Mouse (Mus musculus): Measurements from ENCODE around the gene Gm17324. TPM values are rescaled to one million over a fixed set of nuclear protein-coding genes. Genes with fewer than 3 reads are reported as not detected.

Gene Gm17324
- polyA plus RNA-seq, 1 experiment, result 3.4 TPM

GRCm38 (mm10) chr9:78439426-78439825, 9.2 kb downstream of the Gm17324 start:
- no peaks in the 10 kb centered on the region for H3K27me3 ChIP-seq (ENCODE audit: control insufficient read depth, insufficient read depth, low read length)
- no peak for TF ChIP-seq CTCF (IDR thresholded peaks at IDR 0.05; ENCODE audit: control insufficient read depth, insufficient read depth, insufficient replicate concordance, low read depth, low read length)
- no peak overlapping the region for H3K27ac ChIP-seq (ENCODE audit: control insufficient read depth, insufficient read depth, low read depth, low read length)
- no peaks in the 10 kb centered on the region for H3K36me3 ChIP-seq (ENCODE audit: control insufficient read depth, insufficient read depth, low read length)
- peaks cover 10% of the 10 kb centered on the region for H3K4me1 ChIP-seq (ENCODE audit: control insufficient read depth, insufficient read depth, low read length)
- H3K4me3 ChIP-seq (ENCODE audit: control insufficient read depth, low read depth, low read length), result no peak overlapping the region

GRCm38 (mm10) chr9:78432471-78432870, 16.1 kb downstream of the Gm17324 start:
- TF ChIP-seq POLR2A (IDR thresholded peaks at IDR 0.05; ENCODE audit: control insufficient read depth, low read depth, low read length) (no peak), CTCF (IDR thresholded peaks at IDR 0.05; ENCODE audit: control insufficient read depth, insufficient read depth, insufficient replicate concordance, low read depth, low read length) (no peak)
- Histone ChIP-seq H3K4me3 (ENCODE audit: control insufficient read depth, low read depth, low read length) (no peak overlapping the region), H3K4me1 (ENCODE audit: control insufficient read depth, insufficient read depth, low read length) (peaks cover 8% of the 10 kb centered on the region), H3K27ac (ENCODE audit: control insufficient read depth, insufficient read depth, low read depth, low read length) (no peak overlapping the region), H3K36me3 (ENCODE audit: control insufficient read depth, insufficient read depth, low read length) (no peaks in the 10 kb centered on the region), H3K27me3 (ENCODE audit: control insufficient read depth, insufficient read depth, low read length) (no peaks in the 10 kb centered on the region)

- no peak for TF ChIP-seq POLR2A (IDR thresholded peaks at IDR 0.05; ENCODE audit: control insufficient read depth, low read depth, low read length)
- TF ChIP-seq CTCF (IDR thresholded peaks at IDR 0.05; ENCODE audit: control insufficient read depth, insufficient read depth, insufficient replicate concordance, low read depth, low read length), result no peak
Observed at GRCm38 (mm10) chr9:78430486-78430885, 18.1 kb downstream of the Gm17324 start.

GRCm38 (mm10) chr9:78429551-78429950, 19.0 kb downstream of the Gm17324 start:
- no peak overlapping the region for H3K27ac ChIP-seq (ENCODE audit: control insufficient read depth, insufficient read depth, low read depth, low read length)
- H3K4me3 ChIP-seq (ENCODE audit: control insufficient read depth, low read depth, low read length), result no peak overlapping the region

More at GRCm38 (mm10) chr9:78430486-78430885, 18.1 kb downstream of the Gm17324 start:
- Histone ChIP-seq H3K4me3 (ENCODE audit: control insufficient read depth, low read depth, low read length) (no peak overlapping the region), H3K4me1 (ENCODE audit: control insufficient read depth, insufficient read depth, low read length) (peaks cover 11% of the 10 kb centered on the region), H3K27ac (ENCODE audit: control insufficient read depth, insufficient read depth, low read depth, low read length) (no peak overlapping the region), H3K27me3 (ENCODE audit: control insufficient read depth, insufficient read depth, low read length) (no peaks in the 10 kb centered on the region), H3K36me3 (ENCODE audit: control insufficient read depth, insufficient read depth, low read length) (no peaks in the 10 kb centered on the region)

GRCm38 (mm10) chr9:78428870-78429432, 19.6 kb downstream of the Gm17324 start:
- no peaks in the 10 kb centered on the region for H3K36me3 ChIP-seq (ENCODE audit: control insufficient read depth, insufficient read depth, low read length)
- peak overlapping the region; percentile 97 for H3K4me3 ChIP-seq (ENCODE audit: control insufficient read depth, low read depth, low read length)
- TF ChIP-seq CTCF (IDR thresholded peaks at IDR 0.05; ENCODE audit: control insufficient read depth, insufficient read depth, insufficient replicate concordance, low read depth, low read length), result no peak
- TF ChIP-seq POLR2A (IDR thresholded peaks at IDR 0.05; ENCODE audit: control insufficient read depth, low read depth, low read length), result no peak
- H3K4me1 ChIP-seq (ENCODE audit: control insufficient read depth, insufficient read depth, low read length), result peaks cover 11% of the 10 kb centered on the region
- H3K27ac ChIP-seq (ENCODE audit: control insufficient read depth, insufficient read depth, low read depth, low read length), result no peak overlapping the region
- no peaks in the 10 kb centered on the region for H3K27me3 ChIP-seq (ENCODE audit: control insufficient read depth, insufficient read depth, low read length)

More at GRCm38 (mm10) chr9:78429551-78429950, 19.0 kb downstream of the Gm17324 start:
- Histone ChIP-seq H3K4me1 (ENCODE audit: control insufficient read depth, insufficient read depth, low read length) (peaks cover 11% of the 10 kb centered on the region), H3K27me3 (ENCODE audit: control insufficient read depth, insufficient read depth, low read length) (no peaks in the 10 kb centered on the region), H3K36me3 (ENCODE audit: control insufficient read depth, insufficient read depth, low read length) (no peaks in the 10 kb centered on the region)
- no peak for TF ChIP-seq POLR2A (IDR thresholded peaks at IDR 0.05; ENCODE audit: control insufficient read depth, low read depth, low read length)
- no peak for TF ChIP-seq CTCF (IDR thresholded peaks at IDR 0.05; ENCODE audit: control insufficient read depth, insufficient read depth, insufficient replicate concordance, low read depth, low read length)

- no peaks in the 10 kb centered on the region for H3K27me3 ChIP-seq (ENCODE audit: control insufficient read depth, insufficient read depth, low read length)
- 0 out of 2 replicates have a peak, but pooled peaks have one; percentile 0 for TF ChIP-seq CTCF (IDR thresholded peaks at IDR 0.05; ENCODE audit: control insufficient read depth, insufficient read depth, insufficient replicate concordance, low read depth, low read length)
- no peak for TF ChIP-seq POLR2A (IDR thresholded peaks at IDR 0.05; ENCODE audit: control insufficient read depth, low read depth, low read length)
- peak overlapping the region; percentile 62 for H3K27ac ChIP-seq (ENCODE audit: control insufficient read depth, insufficient read depth, low read depth, low read length)
- peaks cover 11% of the 10 kb centered on the region for H3K4me1 ChIP-seq (ENCODE audit: control insufficient read depth, insufficient read depth, low read length)
- peak overlapping the region; percentile 97 for H3K4me3 ChIP-seq (ENCODE audit: control insufficient read depth, low read depth, low read length)
- no peaks in the 10 kb centered on the region; the same call in 1 of the 2 replicates for H3K36me3 ChIP-seq (ENCODE audit: control insufficient read depth, insufficient read depth, low read length)
Observed at GRCm38 (mm10) chr9:78428185-78428584, 20.4 kb downstream of the Gm17324 start.

GRCm38 (mm10) chr9:78427362-78427781, 21.2 kb downstream of the Gm17324 start:
- TF ChIP-seq CTCF (IDR thresholded peaks at IDR 0.05; ENCODE audit: control insufficient read depth, insufficient read depth, insufficient replicate concordance, low read depth, low read length), result no peak
- TF ChIP-seq POLR2A (IDR thresholded peaks at IDR 0.05; ENCODE audit: control insufficient read depth, low read depth, low read length), result peak; percentile 74
- Histone ChIP-seq H3K36me3 (ENCODE audit: control insufficient read depth, insufficient read depth, low read length) (no peaks in the 10 kb centered on the region; the same call in 1 of the 2 replicates), H3K27me3 (ENCODE audit: control insufficient read depth, insufficient read depth, low read length) (no peaks in the 10 kb centered on the region), H3K27ac (ENCODE audit: control insufficient read depth, insufficient read depth, low read depth, low read length) (peak overlapping the region; percentile 87; the same call in 1 of the 2 replicates), H3K4me3 (ENCODE audit: control insufficient read depth, low read depth, low read length) (peak overlapping the region; percentile 97), H3K4me1 (ENCODE audit: control insufficient read depth, insufficient read depth, low read length) (peaks cover 11% of the 10 kb centered on the region)
